Mouse (Mus musculus) left cerebral cortex, adult 2 months (tissue): ENCODE measurements at regions not wholly inside any gene's neighbourhood (a gene's known extent, or its start where the extent isn't known, plus 50 kb on each side); places are given as distances from the start of the nearest gene placed in this dataset.

Experiments
- DNase-seq, 2 experiments: peaks; one replicate each; pipeline ENCODE4 v3.0.0; 2021 to 2022; ENCODE audit warnings: low spot score in 2 of 2, mixed read lengths in 1 of 2; ENCODE audit errors: extremely low spot score in 1 of 2
- H3K27ac ChIP-seq: fragments of 200-600 bp; 2 replicates; pipeline ENCODE4 v1.8.1; 2022
- H3K4me3 ChIP-seq: fragments of 200-600 bp; 2 replicates; pipeline ENCODE4 v1.8.1; 2022
- CTCF ChIP-seq: fragments of 200-600 bp; IDR thresholded peaks from 2 replicates; pipeline ENCODE4 v1.8.1; 2022; ENCODE audit warnings: antibody characterized with exemption, mild to moderate bottlenecking, moderate library complexity
- intact Hi-C: fragments of 180-260 bp; cut with DNase I; formaldehyde crosslinking; loops from one replicate; pipeline ENCODE4 v1.15.1; 2025

- intact Hi-C loops = no loop called here
Measured at GRCm38 (mm10) chr14:79883487-79883886, 100.4 kb upstream of the Olfm4 start.

GRCm38 (mm10) chr14:79881726-79882125 is 102.2 kb upstream of the Olfm4 start:
- TF ChIP-seq CTCF = no peak
- intact Hi-C loops = no loop called here
- Histone ChIP-seq H3K27ac (no peak overlapping the region), H3K4me3 (no peak overlapping the region)
- no peak for DNase-seq

More at GRCm38 (mm10) chr14:79883487-79883886, 100.4 kb upstream of the Olfm4 start:
- Histone ChIP-seq H3K27ac (no peak overlapping the region), H3K4me3 (no peak overlapping the region)
- TF ChIP-seq CTCF = no peak
- no peak for DNase-seq

GRCm38 (mm10) chr14:79880065-79880755 is 103.7 kb upstream of the Olfm4 start:
- Histone ChIP-seq H3K27ac (no peak overlapping the region), H3K4me3 (no peak overlapping the region)
- no peak for DNase-seq
- intact Hi-C loops = no loop called here
- TF ChIP-seq CTCF = no peak

GRCm38 (mm10) chr14:79879333-79880035 is 104.4 kb upstream of the Olfm4 start:
- intact Hi-C loops = no loop called here
- Histone ChIP-seq H3K27ac (no peak overlapping the region), H3K4me3 (no peak overlapping the region)
- TF ChIP-seq CTCF = no peak
- peak in 1 of 2 experiments; percentile 17 for DNase-seq

- Histone ChIP-seq H3K27ac (no peak overlapping the region), H3K4me3 (no peak overlapping the region)
- intact Hi-C loops = no loop called here
- no peak for DNase-seq
- no peak for TF ChIP-seq CTCF
Measured at GRCm38 (mm10) chr14:79878285-79879019, 105.4 kb upstream of the Olfm4 start.

GRCm38 (mm10) chr14:79873062-79873461 is 102.0 kb upstream of the Pcdh8 start:
- no peak overlapping the region for H3K4me3 ChIP-seq
- no peak for DNase-seq
- TF ChIP-seq CTCF = no peak
- H3K27ac ChIP-seq = no peak overlapping the region
- intact Hi-C loops = no loop called here

GRCm38 (mm10) chr14:79872430-79872829 is 101.3 kb upstream of the Pcdh8 start:
- Histone ChIP-seq H3K27ac (no peak overlapping the region), H3K4me3 (no peak overlapping the region)
- DNase-seq = no peak
- intact Hi-C loops = no loop called here
- TF ChIP-seq CTCF = no peak

- H3K4me3 ChIP-seq = no peak overlapping the region
- TF ChIP-seq CTCF = no peak
- no peak for DNase-seq
- no peak overlapping the region for H3K27ac ChIP-seq
- intact Hi-C loops = no loop called here
Measured at GRCm38 (mm10) chr14:79869325-79869724, 98.2 kb upstream of the Pcdh8 start.

GRCm38 (mm10) chr14:79856245-79856644 is 85.1 kb upstream of the Pcdh8 start:
- TF ChIP-seq CTCF = no peak
- DNase-seq = no peak
- Histone ChIP-seq H3K27ac (no peak overlapping the region), H3K4me3 (no peak overlapping the region)
- intact Hi-C loops = no loop called here

- Histone ChIP-seq H3K4me3 (no peak overlapping the region), H3K27ac (no peak overlapping the region)
- no peak for TF ChIP-seq CTCF
- no peak for DNase-seq
- intact Hi-C loops = no loop called here
Measured at GRCm38 (mm10) chr14:79854216-79854615, 83.1 kb upstream of the Pcdh8 start.

- no peak for DNase-seq
- H3K4me3 ChIP-seq = no peak overlapping the region
- intact Hi-C loops = no loop called here
Measured at GRCm38 (mm10) chr14:79852683-79853082, 81.6 kb upstream of the Pcdh8 start.

GRCm38 (mm10) chr14:79851795-79852194 is 80.7 kb upstream of the Pcdh8 start:
- DNase-seq = no peak
- intact Hi-C loops = no loop called here
- TF ChIP-seq CTCF = no peak
- Histone ChIP-seq H3K27ac (no peak overlapping the region), H3K4me3 (no peak overlapping the region)

More at GRCm38 (mm10) chr14:79852683-79853082, 81.6 kb upstream of the Pcdh8 start:
- H3K27ac ChIP-seq = no peak overlapping the region
- no peak for TF ChIP-seq CTCF
